Mouse (Mus musculus) right cerebral cortex, postnatal 4 days (tissue): ENCODE measurements around the gene Dlgap4.
A peak's percentile ranks its signal among the peaks of the same experiment; 100 is the strongest.

Experiments used
- DNase-seq: peaks from one replicate; pipeline ENCODE4 v3.0.0-alpha.2; 2022

Gene Dlgap4

DNA sequence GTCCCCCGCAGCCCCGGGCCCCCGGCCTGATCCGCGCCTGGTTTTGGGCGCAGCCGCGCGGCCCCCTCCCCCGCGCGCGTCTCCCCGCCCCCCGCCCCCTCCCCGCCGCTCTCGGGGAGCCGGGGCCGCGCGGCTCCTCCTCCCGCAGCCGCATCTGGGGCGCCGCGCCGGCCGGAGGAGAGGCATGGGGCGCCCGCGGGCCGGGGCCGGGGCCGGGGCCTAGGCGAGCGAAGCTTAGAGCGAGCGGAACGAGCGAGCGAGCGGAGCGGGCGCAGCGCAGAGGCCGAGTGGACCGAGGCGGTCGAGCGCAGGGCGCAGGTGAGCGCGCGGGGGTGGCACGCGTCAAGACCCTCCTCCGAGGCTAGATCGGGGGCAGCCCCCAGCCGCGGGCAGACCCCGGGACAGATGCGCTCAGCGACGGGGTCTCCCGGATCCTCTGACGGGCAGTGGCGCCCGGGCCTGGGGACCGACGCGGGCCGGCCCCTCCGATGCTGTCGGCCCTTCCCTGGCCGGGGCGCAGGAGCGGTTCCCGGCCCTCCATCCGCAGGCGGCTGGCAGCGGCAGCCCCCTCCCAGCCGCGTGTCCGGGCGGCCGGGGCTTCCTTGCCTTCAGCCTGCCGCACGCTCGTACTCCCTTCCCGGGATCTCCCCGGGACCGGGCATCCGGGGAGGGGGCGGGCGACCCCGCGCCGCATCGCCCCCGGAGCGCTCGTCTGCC lies at the start of gene Dlgap4:
Dlgap4 (plus strand) TSS at position 165 of the 717 bp plus-strand sequence.
- DNase-seq = peak; percentile 55

DNA sequence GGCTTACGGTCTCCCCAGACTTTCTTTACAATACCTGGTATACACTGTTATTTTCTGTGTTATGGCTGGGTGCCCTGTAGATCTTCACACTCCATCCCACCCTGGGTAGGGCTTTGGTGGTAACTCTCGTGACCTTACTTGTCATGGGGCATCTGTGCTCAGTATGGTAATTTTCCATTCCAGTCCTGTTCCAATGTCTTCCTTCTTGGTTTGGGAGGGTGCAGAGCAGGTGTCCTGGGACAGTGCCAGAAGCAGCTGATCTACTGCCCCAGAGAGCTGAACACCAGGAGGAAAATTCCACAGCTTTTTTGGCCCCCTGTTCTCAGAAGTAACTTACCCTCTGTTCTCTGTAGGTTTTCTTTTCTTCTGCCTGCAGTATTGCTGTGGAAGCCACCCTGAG lies 47.0 kb upstream of the Dlgap4 start:
- DNase-seq = no peak

DNA sequence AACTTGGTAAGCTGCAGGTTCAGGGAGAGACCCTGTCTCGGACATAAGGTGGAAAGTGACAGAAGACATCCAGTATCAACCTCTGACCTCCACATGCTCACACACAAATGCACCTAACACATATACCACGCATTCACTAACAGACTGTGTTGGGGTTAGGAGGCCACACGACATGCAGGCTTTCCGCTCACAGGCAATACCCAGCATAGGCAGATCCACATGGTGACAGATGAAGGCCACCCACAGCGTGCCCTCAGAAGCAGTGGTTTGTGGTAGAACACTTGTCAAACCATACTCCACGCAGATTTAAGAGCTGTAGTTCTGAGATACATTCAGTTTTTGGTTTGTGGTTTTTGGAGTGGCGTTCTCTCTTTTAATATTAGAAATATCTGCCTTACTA lies 44.9 kb upstream of the Dlgap4 start:
- no peak for DNase-seq

DNA sequence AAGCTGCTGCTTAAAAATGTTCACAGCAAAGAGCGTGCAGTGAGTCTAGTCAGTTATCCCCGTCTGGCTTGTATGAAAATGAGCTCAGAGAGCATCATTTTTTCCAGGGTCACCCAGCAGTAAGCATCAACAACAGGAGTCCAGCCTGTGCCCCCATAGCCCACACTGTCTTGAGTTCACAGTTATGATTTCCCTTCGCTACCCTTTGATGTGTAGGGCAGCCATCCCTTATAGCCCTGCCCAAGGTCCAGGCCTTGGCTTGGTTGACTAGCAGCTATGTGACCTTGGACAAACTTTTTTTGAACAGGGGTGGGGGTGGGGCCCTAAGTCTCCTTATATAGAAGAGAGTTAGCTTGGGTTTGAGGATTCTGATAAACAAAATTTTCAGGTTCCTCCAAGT lies 44.2 kb upstream of the Dlgap4 start:
- DNase-seq = no peak

DNA sequence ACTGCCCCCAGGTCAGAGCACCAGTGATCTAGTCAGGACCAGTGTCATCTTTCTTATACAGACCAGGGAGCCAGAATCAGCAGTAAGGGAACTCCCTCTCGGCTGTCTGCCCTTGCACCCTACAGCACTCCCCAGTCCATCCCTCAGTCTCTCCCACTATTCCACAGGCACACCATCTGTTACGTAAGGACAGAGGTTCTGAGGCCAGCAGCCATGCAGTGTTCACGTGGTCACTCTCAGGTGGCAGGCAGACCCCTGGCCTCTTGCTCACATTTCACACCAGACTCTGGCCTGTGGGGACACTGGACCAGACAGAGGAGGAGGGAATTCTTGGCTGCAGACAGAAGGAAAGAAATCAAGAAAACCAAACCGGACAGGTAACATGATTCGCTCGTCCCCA lies 42.0 kb upstream of the Dlgap4 start:
- DNase-seq = no peak

DNA sequence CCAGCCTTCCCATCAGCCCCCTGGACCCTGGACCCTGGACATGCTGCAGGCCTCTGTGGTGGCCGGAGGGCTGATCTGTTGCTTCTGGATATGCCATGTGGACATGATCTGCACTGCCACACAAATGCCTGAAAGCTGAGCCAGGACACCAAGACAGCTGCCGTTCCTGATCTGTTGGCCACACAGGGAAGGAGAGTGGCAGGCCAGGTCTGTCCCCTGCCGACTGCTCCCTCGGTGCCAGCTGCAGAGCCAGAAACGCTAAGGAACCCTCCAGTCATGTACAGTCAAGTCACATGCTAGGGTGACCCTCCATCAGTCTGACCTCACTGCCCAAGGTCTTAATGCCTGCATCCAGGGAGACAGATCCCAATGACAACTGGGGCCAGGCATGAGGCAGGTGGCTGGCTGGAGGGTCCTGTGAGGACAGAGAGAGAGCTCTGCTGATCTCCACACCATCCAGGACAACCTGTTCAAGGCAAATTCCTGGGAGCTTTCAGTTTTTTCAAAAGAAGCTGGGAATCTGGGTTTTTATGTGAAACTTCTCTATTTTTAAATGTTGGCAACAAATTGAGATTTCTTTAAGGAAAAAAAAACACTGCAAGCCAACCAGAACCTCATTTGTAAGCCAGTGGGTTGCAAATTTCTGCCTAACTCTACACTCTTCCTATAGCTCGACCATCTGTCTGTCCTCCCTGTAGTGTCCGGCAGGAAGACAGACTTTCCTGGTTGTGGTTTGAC lies 36.5 kb upstream of the Dlgap4 start:
- DNase-seq = no peak

DNA sequence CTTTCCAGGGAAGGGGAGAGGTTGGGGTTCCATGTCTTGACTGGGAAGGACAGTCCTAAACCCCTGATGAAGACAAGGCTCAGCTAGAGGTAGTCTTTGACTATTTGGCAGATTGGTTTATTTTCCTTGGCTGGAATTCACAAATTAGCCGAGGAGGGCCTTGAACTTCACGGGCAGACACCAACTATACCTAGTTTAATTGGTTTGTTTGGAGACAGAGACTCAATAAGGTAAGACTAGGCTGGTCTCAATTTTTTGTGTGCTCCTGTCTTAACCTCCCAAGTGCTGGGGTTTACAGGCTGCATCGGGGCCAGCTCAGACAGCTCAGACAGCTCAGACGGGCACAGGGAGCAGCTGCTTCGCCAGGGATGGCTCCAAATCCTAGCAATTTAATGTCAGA lies 33.0 kb upstream of the Dlgap4 start:
- no peak for DNase-seq

DNA sequence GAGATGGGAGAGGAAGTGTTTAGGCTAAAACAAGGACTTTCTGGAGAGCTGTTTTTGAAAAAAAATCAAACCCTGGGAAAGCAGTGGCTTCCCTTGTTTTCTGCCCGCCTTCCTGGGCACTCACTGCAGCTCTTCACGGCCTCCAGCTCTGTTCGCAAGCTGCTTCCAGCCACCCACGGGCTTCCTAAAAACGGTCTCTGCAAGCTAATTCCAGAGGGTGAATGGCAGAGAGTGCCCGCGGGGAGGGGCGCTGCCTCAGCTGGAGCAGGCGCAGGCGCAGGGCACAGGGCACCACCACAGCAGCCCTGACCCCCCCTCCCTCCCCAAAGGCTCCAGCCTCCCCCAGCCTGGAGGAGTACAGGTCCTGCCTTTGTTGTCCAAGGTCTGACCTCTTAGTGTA lies 32.3 kb upstream of the Dlgap4 start:
- peak; percentile 64 for DNase-seq

DNA sequence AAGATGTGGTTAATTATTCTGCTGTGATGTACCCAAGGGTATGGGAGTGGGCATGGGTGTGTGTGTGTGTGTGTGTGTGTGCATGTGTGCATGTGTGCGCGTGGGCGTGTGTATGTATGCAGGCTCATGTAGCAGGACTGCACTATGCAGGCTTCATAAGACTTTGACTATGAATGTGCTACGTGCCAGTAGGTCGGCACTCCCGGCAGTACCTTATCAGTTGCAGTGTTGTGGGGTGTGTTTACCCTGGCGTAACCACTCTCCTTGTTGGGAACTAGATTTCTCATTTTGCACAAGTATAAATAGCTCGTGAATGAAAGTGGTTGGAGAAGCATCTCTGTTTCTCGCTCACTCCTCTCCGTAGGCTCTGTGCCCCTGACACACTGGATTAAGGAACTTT lies 30.6 kb upstream of the Dlgap4 start:
- no peak for DNase-seq

DNA sequence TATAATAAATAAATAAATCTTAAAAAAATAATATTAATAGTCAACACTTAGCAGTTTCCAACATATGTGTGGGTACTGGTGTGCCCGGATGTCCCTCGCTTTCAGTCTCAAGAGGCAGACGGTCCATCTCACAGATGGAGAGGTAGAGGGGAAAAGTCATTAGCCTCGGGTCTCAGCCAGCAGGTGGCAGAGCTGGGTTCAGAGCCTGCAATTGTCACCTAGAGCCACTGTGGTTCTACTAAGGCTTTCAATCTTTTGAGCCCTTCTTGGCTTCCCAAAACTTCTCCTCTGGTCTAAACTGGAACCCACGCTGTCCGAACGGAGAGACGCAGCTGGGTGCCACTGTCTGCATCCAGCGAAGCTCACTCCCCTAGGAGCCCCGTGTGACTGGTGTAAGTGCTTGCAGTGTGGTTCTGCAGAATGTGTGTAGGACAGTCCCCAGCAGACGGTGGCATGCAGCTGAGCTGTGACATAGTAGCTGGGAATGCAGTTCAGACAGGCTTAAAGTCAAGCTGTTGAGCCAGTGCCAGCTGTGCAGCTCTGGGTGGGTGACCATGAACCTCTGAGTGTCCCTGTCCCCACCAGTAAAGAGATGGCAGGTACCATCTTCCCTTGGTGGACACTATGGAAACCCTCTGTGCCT lies 29.2 kb upstream of the Dlgap4 start:
- peak; percentile 42 for DNase-seq

DNA sequence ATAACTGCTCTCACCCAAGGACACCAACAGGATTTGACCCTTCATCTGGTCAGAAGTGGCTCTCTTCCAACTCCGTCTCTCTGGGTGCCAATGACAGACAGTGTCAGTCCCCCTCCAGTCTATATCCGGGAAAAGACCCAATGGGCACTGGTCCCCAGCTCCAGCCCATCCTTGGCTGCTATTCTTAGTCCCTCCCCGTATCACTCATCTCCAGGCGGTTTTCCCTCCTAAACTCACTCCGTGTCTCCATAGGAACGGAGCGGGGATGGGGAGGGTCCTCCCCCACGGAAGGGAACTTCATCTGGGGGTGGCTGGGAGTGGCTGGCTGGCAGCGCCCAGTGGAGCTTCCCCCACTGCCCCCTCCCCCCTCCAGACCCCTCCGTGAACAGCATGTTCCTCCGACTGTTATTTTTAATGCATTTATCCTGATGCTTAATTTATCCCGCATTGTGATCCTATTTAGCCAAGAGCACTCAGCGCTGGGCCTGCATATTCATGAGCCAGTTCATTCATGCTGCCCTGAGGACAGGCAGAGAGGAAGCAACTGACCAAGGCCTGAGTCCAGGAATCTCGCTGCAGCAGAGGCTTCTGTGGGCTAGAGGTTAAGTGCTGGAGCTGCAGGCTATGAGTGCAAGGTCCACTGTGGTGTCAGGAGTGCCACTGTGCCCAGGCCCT lies 28.6 kb upstream of the Dlgap4 start:
- DNase-seq = peak; percentile 65

DNA sequence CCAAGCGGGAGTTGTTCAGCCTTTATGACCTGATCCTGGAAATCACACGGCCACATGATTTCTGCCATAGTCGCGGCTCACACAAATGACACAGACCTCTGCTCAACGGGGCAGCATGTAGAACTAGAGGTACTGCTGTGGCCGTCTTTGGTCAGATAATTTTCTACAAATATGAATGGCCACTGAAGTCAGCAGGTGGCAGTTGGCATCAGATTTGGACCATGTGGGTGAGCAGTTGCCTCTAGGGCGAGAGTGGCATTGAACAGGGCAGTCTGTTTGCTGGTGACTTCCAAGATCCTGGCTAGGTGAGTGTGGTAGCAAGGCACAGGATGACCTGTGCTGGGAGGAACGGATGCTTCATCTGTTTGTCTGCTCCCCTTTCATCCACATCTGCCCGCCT lies 24.0 kb upstream of the Dlgap4 start:
- no peak for DNase-seq

DNA sequence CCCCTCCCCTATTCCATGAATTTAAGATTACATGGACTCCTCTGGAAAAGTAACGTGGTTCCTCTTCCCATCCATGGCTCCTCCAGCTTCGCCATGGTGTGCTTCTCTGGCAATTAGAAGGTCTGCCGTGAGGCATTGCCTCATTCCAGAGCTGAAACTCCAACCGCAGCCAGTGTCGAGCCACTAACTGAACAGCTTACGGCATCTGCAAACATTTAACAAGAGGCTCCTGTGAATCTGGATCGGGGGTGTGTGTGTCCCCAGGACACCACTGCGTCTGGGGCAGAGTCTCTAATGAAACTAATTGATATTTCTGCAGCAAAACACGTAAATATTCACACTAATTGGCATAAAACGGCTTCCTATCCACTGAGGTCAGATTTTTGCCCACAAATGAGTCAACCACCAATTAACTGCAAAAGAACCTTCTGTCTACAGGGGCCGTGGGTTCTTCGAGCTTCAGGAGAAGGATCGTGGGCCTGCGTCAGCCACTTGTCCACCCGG lies 18.5 kb upstream of the Dlgap4 start:
- no peak for DNase-seq

DNA sequence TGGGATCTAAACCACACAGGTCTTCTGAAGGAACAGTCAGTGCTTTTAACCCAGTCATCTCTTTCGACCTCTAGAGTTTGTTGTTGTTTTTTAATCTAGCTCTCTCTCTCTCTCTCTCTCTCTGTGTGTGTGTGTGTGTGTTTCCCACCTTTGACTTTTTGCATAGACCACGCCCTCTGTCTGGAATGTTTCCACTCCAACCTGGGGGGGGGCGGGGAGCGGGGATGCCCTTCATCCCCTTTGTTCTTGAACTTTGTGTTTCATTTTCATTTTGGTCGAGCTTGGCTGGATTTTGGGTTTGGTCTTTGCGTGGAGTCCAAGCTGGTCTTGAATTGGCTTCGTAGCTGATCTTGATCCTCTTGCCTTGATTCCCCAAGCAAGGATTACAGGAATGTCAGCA lies 10.9 kb upstream of the Dlgap4 start:
- DNase-seq = no peak

DNA sequence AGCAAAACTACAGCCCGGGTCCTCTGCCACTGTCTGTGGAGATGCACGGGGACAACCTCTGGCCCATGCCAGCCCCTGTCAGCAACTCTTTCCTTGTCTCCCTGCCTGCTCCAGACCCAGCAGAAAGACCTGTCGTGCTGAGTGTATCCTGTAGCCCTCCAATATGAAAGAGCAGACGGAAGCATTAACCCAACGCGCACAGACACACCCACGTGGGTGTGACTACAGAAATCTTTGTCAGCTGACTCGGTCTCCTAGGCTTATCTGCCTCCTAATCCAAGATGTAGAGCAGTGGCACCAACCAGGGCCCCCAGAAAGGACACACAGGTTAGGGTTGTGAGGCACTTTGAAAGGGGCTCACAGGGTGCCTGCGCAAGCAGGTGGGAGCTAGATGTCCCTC lies 9.8 kb upstream of the Dlgap4 start:
- DNase-seq = no peak

DNA sequence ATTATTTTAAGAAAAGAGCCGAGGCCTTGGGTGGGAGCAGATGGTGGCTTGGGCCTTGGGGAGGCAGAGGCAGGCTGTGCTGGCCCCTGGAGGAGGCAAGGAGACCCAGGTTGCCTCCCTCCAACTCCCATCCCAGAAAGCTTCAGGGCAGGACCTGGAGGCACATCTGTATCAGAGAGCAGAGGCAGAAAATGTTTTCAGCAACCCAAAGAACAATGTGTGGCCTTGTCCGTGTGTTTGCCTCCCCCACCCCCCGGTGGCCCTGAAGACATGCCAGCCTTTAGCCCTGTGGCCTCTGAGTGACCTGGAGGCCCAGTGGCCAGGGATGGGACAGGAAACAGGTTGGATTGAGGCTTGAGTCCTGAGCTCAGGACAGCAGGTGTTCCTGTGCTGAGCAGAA lies 8.4 kb upstream of the Dlgap4 start:
- no peak for DNase-seq

DNA sequence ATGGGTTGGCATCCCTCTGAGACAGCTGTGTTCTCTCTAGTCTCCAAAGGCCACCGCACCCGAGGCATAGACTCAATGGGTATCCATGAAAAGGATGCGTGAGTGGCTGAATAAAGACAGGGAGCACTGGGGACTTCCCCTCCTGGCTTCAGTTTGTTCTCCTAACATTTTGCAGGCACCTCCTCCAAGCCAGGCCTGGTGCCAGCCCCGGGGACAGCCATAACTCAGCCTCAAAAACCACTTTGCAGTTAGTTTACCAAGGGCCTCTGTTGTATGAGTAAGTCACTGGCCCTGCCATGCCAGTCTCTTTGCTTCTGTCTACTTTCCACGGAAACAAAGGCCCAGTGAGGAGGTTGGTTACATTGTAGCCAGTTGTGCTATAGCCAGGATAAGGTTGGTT lies 7.5 kb upstream of the Dlgap4 start:
- DNase-seq = no peak

DNA sequence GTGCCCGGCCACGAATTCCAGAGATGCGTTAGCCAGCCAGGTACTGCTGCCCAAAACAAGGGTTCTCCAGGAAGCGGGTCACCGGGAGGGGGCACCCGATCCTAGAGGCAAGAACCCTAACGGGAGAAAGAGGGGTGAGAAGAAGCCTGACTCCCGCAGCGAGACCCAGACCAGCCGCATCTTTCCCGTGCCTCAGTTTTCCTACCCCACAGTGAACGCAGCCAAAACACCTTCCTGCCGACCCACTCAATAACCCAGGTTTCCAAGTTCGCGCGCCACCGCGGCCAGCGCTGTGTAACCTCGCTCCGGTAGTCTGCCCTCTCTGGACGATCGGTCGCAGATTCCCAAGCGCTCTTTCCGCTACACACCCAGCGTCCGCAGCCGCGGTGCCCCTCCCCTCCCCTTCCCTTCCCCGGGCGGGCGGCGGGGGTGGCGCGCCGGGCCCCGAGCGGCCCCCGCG lies 394 bp upstream of the Dlgap4 start:
- peak; percentile 74 for DNase-seq

DNA sequence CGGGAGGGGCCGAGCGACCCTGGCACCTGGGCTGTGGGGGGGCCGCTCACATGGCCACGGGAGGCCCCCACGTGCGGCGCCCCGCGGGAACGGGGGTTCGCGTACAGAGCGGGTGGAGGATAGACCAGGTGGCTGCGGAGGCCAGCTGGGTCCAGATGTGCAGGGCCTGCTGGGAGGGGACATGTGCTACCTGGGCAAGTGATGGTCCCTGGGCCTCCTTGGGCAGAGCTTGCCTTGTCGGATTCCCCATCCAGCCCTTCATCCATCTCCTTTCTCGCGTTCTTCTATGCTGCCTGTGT lies 702 bp downstream of the Dlgap4 start:
- peak; percentile 34 for DNase-seq

DNA sequence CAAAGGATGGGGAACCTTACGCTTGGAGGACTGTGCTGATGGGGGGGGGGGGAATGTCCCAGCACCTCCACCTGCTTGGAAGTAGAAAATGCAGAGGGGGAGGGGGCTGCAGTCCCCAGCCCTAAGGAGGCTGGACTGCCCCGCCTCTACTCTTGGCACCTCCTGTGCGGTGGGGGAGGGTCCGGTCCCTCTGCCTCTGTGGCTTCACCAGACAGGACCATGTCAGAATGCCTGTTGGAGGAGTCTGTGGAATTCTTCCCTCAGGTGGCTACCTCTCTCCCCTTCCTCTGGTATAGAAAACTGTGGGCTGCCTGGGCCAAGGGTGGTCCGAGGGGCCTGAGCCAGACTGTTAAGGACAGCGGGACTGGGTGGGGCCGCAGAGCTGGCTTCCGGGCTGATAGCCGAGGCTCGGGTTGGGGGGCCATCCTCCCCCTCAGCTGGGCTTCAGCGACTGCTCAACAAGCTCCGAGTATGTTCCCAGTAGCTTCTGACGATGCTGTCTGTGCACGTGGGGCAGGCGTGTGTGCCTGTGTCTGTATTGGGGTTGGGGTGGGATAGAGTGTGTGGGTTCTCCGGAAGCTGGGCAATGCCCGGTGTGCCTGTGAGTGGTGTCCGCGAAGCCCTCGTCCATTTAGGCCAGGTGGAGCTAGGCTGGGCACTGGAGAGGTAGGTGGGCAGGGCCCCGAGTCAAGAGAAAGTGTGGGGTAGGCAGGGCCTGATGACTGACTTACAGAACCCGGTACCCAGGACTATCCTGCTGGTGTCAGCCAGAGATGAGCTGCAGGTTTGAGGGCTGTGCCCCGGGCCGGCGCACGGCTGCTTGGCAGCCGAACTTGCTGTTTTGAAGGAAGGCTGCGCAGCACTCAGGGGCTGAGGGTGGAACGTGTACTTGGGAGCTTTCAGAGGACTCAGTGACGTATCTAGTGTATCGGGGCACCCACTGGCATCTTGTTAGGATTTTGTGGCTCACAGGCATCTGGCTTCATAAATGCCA lies 1.5 kb downstream of the Dlgap4 start:
- peak; percentile 29 for DNase-seq

DNA sequence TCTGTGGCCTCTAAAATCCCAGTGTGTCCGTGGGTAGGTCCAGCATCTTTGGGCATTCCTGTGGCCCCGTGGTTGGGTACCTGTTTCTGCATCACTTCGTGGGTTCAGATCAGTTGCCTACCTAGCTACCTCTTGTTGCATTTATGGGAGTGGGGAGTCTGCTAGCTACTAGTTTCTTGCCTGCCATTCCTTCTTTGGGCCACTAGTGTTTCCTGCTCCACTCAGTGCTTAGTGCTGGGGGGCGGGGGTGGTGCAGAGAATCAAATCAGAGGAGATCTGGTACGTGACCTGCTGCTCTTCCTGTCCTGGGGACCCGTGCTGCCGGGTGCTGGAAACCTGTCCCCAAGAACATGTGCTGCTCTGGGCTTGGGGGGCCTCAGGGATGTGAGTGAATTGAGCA lies 3.0 kb downstream of the Dlgap4 start:
- DNase-seq = no peak

DNA sequence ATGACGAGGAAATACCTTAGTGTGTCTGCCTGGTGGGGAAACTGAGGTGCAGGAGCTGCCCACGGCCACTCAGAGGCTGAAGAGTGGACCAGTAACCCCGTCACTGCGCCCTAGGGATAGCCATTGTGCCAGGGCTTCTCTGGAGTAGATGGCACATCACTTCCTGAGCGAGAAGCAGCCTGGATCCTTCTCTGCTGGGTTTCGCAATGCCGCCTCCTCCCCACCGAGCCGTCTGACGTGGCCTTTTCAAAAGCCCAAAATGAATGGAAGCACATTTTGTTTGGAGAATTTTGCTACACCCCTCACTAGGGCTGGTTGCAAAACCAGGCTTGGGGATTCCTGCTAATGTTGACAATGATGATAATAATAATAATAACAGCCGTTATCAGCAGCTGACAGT lies 4.0 kb downstream of the Dlgap4 start:
- DNase-seq = peak; percentile 27
